Mouse (Mus musculus): ENCODE measurements at regions not wholly inside any gene's neighbourhood (a gene's known extent, or its start where the extent isn't known, plus 50 kb on each side); places are given as distances from the start of the nearest gene placed in this dataset.

DNA sequence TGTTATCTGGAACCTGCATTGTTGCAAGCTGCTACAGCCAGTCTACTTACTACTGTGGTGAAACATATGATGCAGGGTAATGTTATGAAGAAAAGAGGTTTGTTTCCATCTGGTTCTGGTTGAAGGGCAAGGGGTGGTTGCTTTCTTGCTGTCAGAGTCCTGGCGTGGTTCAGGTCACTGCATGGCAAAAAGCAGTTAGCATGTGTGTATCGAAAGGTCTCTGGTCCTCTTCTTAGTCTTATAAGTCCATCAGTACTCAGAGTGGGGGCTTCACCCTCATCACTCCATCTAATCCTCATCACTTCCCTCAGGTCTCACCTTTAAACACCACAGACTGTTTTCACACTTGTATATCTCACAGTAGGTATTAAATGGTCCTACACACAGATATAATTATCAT is 99.7 kb upstream of the Ranbp3l start:
- ATAC-seq (ENCODE audit: low read depth): no peak
- H3K9ac ChIP-seq (ENCODE audit: low read depth, low read length): no peak overlapping the region
- no peaks in the 10 kb centered on the region for H3K36me3 ChIP-seq (ENCODE audit: control insufficient read depth, insufficient read depth)
- no peaks in the 10 kb centered on the region for H3K4me1 ChIP-seq (ENCODE audit: control insufficient read depth, low read depth, low read length)
- no peak overlapping the region for H3K4me3 ChIP-seq (ENCODE audit: low read depth, low read length)
- WGBS (ENCODE audit: insufficient replicate concordance): 67% methylated on average over 2 of the region's 2 CpGs
- no peak overlapping the region for H3K4me2 ChIP-seq (ENCODE audit: low read depth, low read length)
- H3K27me3 ChIP-seq (ENCODE audit: control insufficient read depth, insufficient read depth, low read depth, low read length): no peaks in the 10 kb centered on the region
- no peak overlapping the region for H3K27ac ChIP-seq (ENCODE audit: low read length)
- H3K9me3 ChIP-seq (replicated peaks; ENCODE audit: control insufficient read depth, low read length): no peaks in the 10 kb centered on the region

DNA sequence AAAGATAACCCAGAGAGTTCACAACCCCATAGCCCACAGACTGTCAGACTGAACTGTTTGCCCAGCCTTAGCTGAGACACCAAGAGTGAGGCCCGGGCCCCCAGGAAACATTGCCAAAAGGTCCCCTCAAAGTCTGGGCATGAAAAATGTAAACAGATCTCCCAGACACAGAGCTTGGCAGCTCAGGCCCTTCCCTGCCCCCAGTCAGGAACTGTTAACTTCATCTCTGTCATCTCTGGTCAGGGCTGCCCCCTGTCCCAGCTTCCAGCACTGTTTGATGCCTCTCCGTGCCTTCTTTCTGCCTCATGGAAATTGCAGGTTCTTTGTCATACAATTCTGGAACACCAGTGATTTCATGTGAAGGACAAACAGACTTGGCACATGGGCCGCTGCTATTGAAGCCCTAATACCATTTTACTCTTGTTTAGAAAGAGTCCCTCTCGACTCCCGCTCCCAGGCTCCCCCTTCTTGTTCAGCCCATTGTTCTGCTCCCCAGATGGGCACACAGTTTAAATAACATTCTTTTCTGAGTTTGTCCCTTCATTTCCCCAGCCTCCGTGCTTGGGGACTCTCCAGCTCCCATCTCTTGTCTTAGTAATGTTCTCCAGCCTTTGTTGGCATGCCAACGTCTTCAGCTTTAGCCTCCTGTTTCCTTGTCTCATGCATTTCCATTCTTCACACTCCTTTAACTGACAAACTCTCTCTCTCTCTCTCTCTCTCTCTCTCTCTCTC is 100.4 kb upstream of the Ranbp3l start:
- WGBS (ENCODE audit: insufficient replicate concordance): 43% methylated on average over 7 of the region's 7 CpGs
- Histone ChIP-seq H3K4me1 (ENCODE audit: control insufficient read depth, low read depth, low read length) (no peaks in the 10 kb centered on the region), H3K9ac (ENCODE audit: low read depth, low read length) (no peak overlapping the region), H3K27me3 (ENCODE audit: control insufficient read depth, insufficient read depth, low read depth, low read length) (no peaks in the 10 kb centered on the region), H3K9me3 (replicated peaks; ENCODE audit: control insufficient read depth, low read length) (no peaks in the 10 kb centered on the region), H3K27ac (ENCODE audit: low read length) (no peak overlapping the region), H3K4me3 (ENCODE audit: low read depth, low read length) (no peak overlapping the region), H3K4me2 (ENCODE audit: low read depth, low read length) (no peak overlapping the region), H3K36me3 (ENCODE audit: control insufficient read depth, insufficient read depth) (no peaks in the 10 kb centered on the region)
- no peak for ATAC-seq (ENCODE audit: low read depth)

DNA sequence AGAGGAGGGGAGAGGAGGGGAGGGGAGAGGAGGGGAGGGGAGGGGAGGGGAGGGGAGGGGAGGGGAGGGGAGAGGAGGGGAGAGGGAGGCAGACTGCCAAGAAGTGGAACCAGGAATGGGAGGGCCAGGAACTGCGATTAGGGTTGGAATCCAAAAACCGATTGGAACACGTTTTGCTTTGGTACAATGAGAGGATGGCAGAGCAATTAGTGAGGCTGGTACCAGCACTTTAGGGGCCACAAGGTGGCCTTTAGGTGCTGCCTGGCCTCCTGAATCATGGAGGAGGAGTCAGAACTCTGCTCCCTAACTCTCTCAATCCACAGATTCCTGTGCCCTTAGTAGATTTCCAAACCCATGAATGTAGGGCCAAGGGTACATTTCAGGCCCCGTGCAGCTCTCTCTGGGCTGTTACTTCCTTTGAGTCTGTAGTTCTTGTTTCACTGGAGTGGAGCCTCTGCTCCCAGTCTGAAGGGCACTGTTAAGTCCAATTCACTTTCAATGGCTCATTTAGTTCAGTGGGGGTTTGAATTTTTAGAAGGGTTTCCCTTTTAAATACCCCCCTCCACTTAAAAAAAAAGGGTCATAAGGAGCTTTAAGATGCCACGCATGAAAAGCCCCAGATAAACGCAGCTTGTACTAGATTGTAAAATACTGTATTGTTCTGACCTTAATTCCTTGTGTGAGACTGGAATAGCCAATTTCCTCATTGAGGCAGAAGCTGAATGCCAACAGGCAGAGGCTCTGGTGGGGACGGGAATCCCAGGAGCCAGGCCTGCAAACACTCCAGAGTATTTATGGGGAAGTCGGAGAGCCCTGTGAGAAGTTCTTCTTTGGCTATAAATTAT is 102.4 kb upstream of the Ranbp3l start:
- Histone ChIP-seq H3K9me3 (replicated peaks; ENCODE audit: control insufficient read depth, low read length) (no peaks in the 10 kb centered on the region), H3K4me3 (ENCODE audit: low read depth, low read length) (no peak overlapping the region), H3K27me3 (ENCODE audit: control insufficient read depth, insufficient read depth, low read depth, low read length) (no peaks in the 10 kb centered on the region), H3K36me3 (ENCODE audit: control insufficient read depth, insufficient read depth) (no peaks in the 10 kb centered on the region), H3K4me2 (ENCODE audit: low read depth, low read length) (no peak overlapping the region), H3K9ac (ENCODE audit: low read depth, low read length) (no peak overlapping the region), H3K4me1 (ENCODE audit: control insufficient read depth, low read depth, low read length) (no peaks in the 10 kb centered on the region), H3K27ac (ENCODE audit: low read length) (no peak overlapping the region)
- WGBS (ENCODE audit: insufficient replicate concordance): 69% methylated on average over 8 of the region's 8 CpGs
- no peak for ATAC-seq (ENCODE audit: low read depth)

DNA sequence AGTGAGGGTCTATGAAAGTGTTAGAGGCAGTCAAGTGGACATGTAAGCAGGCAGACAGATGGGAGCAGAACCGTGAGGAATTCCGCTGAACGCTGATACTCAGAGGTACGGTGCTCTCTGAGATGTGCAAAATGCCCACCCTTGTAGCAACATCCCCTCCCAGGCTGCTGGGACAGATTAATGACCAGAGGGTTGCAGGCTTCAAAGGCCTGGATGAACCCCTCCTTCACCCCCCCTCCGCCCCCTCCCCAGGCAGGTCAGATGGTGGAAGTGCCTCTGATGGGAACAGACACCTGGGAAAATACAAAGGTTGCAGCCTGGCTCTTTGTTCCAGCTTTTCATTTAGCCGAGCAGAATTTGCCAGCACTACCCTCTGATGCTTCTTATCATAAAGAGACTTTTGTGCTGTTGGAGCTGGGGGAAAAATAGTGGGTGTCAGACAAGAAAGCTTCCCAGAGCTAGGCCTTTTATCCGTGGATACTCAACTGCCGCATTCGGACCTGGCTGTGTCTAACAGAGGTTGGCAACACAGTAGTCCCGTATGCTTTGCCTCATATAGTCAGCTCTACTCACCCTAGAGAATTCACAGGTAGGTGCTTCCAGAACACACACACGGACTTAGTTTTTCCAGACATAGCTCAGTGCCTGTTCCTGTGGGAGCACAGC is 111.2 kb upstream of the Ranbp3l start:
- Histone ChIP-seq H3K9me3 (replicated peaks; ENCODE audit: control insufficient read depth, low read length) (no peaks in the 10 kb centered on the region; the same call in 1 of the 2 replicates), H3K4me1 (ENCODE audit: control insufficient read depth, low read depth, low read length) (no peaks in the 10 kb centered on the region), H3K36me3 (ENCODE audit: control insufficient read depth, insufficient read depth) (no peaks in the 10 kb centered on the region), H3K27me3 (ENCODE audit: control insufficient read depth, insufficient read depth, low read depth, low read length) (no peaks in the 10 kb centered on the region), H3K27ac (ENCODE audit: low read length) (no peak overlapping the region), H3K4me3 (ENCODE audit: low read depth, low read length) (no peak overlapping the region), H3K4me2 (ENCODE audit: low read depth, low read length) (no peak overlapping the region), H3K9ac (ENCODE audit: low read depth, low read length) (no peak overlapping the region)
- no peak for ATAC-seq (ENCODE audit: low read depth)
- 68% methylated on average over 11 of the region's 11 CpGs for WGBS (ENCODE audit: insufficient replicate concordance)

DNA sequence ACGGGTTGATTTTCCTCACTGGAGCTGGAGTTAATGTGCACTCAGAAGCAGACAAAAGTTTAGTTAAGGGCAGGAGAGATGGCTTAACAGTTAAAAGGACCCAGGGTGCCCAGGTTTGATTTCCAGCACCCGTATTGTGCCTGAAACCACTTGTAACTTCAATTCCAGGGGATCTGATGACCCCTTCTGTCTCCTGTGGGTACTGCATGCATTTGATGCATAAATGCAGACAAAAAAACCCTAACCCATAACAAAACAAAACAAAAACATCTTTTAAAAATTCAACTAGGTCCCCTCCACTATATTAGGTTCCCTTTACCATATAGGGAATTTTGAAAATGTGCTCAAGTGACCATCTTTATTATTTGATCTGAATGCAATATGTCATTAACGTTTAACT is 112.2 kb upstream of the Ranbp3l start:
- no peaks in the 10 kb centered on the region for H3K4me1 ChIP-seq (ENCODE audit: control insufficient read depth, low read depth, low read length)
- ATAC-seq (ENCODE audit: low read depth): no peak
- H3K27me3 ChIP-seq (ENCODE audit: control insufficient read depth, insufficient read depth, low read depth, low read length): no peaks in the 10 kb centered on the region
- no peak overlapping the region for H3K9ac ChIP-seq (ENCODE audit: low read depth, low read length)
- H3K27ac ChIP-seq (ENCODE audit: low read length): no peak overlapping the region
- H3K4me3 ChIP-seq (ENCODE audit: low read depth, low read length): no peak overlapping the region
- whole genome bisulfite sequencing (ENCODE audit: insufficient replicate concordance): 71% methylated on average over 3 of the region's 3 CpGs
- H3K4me2 ChIP-seq (ENCODE audit: low read depth, low read length): no peak overlapping the region
- no peaks in the 10 kb centered on the region; the same call in 1 of the 2 replicates for H3K9me3 ChIP-seq (replicated peaks; ENCODE audit: control insufficient read depth, low read length)
- H3K36me3 ChIP-seq (ENCODE audit: control insufficient read depth, insufficient read depth): no peaks in the 10 kb centered on the region

DNA sequence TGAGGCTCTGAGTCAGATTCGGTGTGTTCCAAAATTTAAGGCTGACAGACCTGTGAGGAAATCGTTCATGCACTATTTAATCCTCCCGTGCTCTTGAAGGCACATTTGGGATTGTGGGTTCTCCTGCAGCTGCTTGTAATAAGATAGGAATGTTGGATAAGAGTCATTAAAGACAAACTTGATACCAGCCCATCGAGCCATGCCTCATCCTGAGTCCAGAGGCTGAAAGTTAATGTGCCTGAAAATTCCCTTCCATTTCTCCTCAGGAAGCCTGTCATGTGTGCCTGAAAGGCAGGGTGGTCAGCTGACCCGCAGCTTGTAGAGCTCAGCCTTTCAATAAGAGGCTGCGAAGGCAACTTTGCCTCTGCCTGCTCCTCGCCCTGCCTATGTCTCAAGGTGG is 113.4 kb upstream of the Ranbp3l start:
- Histone ChIP-seq H3K27me3 (ENCODE audit: control insufficient read depth, insufficient read depth, low read depth, low read length) (no peaks in the 10 kb centered on the region), H3K27ac (ENCODE audit: low read length) (no peak overlapping the region), H3K4me3 (ENCODE audit: low read depth, low read length) (no peak overlapping the region), H3K9ac (ENCODE audit: low read depth, low read length) (no peak overlapping the region), H3K4me1 (ENCODE audit: control insufficient read depth, low read depth, low read length) (no peaks in the 10 kb centered on the region), H3K36me3 (ENCODE audit: control insufficient read depth, insufficient read depth) (no peaks in the 10 kb centered on the region), H3K9me3 (replicated peaks; ENCODE audit: control insufficient read depth, low read length) (no peaks in the 10 kb centered on the region; the same call in 1 of the 2 replicates), H3K4me2 (ENCODE audit: low read depth, low read length) (no peak overlapping the region)
- ATAC-seq (ENCODE audit: low read depth): no peak
- 68% methylated on average over 7 of the region's 7 CpGs for WGBS (ENCODE audit: insufficient replicate concordance)

DNA sequence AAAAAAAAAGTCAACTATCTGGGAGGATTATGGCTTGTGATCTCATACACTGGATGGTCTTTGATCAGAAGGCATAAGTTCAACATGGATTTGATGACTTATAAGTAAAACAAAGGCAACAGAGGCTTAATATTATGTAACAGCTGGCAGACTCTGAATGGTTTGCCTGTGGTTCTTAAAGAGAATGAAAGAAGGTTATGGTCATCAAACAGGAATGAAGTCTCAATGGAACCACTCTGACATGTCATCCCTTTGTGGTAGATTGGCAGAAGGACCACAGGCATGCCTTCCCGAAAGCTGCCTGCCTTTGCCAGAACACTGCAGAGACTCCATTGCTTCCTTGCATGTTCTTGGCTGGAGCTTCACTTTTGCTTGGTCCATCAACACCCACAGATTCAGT is 116.8 kb upstream of the Ranbp3l start:
- no peak overlapping the region for H3K4me3 ChIP-seq (ENCODE audit: low read depth, low read length)
- WGBS (ENCODE audit: insufficient replicate concordance): 84% methylated on average over 1 of the region's 1 CpGs
- no peaks in the 10 kb centered on the region; the same call in 1 of the 2 replicates for H3K9me3 ChIP-seq (replicated peaks; ENCODE audit: control insufficient read depth, low read length)
- H3K9ac ChIP-seq (ENCODE audit: low read depth, low read length): no peak overlapping the region
- no peaks in the 10 kb centered on the region for H3K4me1 ChIP-seq (ENCODE audit: control insufficient read depth, low read depth, low read length)
- no peaks in the 10 kb centered on the region for H3K36me3 ChIP-seq (ENCODE audit: control insufficient read depth, insufficient read depth)
- H3K4me2 ChIP-seq (ENCODE audit: low read depth, low read length): no peak overlapping the region
- ATAC-seq (ENCODE audit: low read depth): no peak
- no peaks in the 10 kb centered on the region for H3K27me3 ChIP-seq (ENCODE audit: control insufficient read depth, insufficient read depth, low read depth, low read length)
- H3K27ac ChIP-seq (ENCODE audit: low read length): no peak overlapping the region

DNA sequence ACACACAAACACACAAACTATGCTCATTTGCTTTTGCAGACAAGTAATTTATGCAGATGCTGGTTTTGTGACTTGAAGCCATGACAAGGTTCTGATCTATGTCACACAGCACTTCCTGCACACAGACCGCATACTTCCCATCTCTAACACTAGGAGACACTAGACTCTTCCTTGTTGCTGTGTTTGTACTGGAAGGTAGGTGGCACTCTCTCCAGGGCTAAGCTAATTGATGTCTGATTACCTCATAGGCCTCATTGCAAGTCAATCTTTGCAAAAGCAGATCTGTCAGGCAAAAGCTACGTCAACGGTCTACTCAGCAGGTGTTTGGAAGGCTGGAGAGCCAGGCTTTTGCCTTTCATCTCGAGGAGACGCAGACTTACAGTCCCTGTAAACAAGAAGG is 118.3 kb upstream of the Ranbp3l start:
- no peak for ATAC-seq (ENCODE audit: low read depth)
- Histone ChIP-seq H3K27ac (ENCODE audit: low read length) (no peak overlapping the region), H3K4me1 (ENCODE audit: control insufficient read depth, low read depth, low read length) (no peaks in the 10 kb centered on the region), H3K4me3 (ENCODE audit: low read depth, low read length) (no peak overlapping the region), H3K36me3 (ENCODE audit: control insufficient read depth, insufficient read depth) (no peaks in the 10 kb centered on the region), H3K4me2 (ENCODE audit: low read depth, low read length) (no peak overlapping the region), H3K9ac (ENCODE audit: low read depth, low read length) (no peak overlapping the region), H3K9me3 (replicated peaks; ENCODE audit: control insufficient read depth, low read length) (no peaks in the 10 kb centered on the region), H3K27me3 (ENCODE audit: control insufficient read depth, insufficient read depth, low read depth, low read length) (no peaks in the 10 kb centered on the region)
- 56% methylated on average over 5 of the region's 5 CpGs for WGBS (ENCODE audit: insufficient replicate concordance)

DNA sequence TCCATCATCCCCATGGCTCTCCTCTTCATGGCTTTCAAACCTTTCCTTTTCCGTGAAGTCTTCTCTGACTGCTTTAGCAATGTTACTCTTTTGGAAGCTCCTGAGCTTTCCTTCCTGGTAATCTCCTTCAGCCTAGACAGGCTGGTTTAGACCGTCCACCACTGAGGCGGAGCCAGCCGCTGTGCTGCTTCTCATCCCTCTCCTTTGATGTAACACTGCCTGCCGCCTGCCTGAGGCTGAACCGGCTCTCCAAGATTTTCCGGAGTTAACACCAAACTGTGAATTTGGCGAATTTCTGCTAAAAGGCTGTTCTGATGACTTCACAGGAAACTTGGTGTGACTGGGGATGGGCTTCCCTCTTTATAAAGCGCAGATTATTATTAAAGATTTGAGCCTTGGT is 125.6 kb upstream of the Ranbp3l start:
- Histone ChIP-seq H3K4me3 (ENCODE audit: low read depth, low read length) (no peak overlapping the region), H3K4me2 (ENCODE audit: low read depth, low read length) (no peak overlapping the region), H3K27ac (ENCODE audit: low read length) (no peak overlapping the region), H3K4me1 (ENCODE audit: control insufficient read depth, low read depth, low read length) (no peaks in the 10 kb centered on the region), H3K27me3 (ENCODE audit: control insufficient read depth, insufficient read depth, low read depth, low read length) (no peaks in the 10 kb centered on the region), H3K36me3 (ENCODE audit: control insufficient read depth, insufficient read depth) (no peaks in the 10 kb centered on the region), H3K9me3 (replicated peaks; ENCODE audit: control insufficient read depth, low read length) (no peaks in the 10 kb centered on the region), H3K9ac (ENCODE audit: low read depth, low read length) (no peak overlapping the region)
- WGBS (ENCODE audit: insufficient replicate concordance): 44% methylated on average over 9 of the region's 9 CpGs
- no peak for ATAC-seq (ENCODE audit: low read depth)

All from liver, embryonic 16.5 days (tissue).